Mouse (Mus musculus) kidney, embryonic 16.5 days (tissue): Measurements from ENCODE around the gene Fign. TPM values are rescaled to one million over a fixed set of nuclear protein-coding genes. Genes with fewer than 3 reads are reported as not detected.
A peak's percentile ranks its signal among the peaks of the same experiment; 100 is the strongest.

Source experiments
- ATAC-seq: fragments of 200-750 bp; cut with Nextera tagmentation; 2 replicates; pipeline ENCODE4 v1.8.0; 2017; ENCODE audit warnings: moderate TSS enrichment; ENCODE audit not compliant: low FRiP score, low TSS enrichment
- H3K27ac ChIP-seq: fragments of 300-500 bp; sonication (generic); 2 replicates; pipeline ENCODE4 v1.5.1; 2014; ENCODE audit warnings: low read length
- H3K27me3 ChIP-seq: fragments of 300-500 bp; sonication (generic); 2 replicates; pipeline ENCODE4 v1.6.1; 2014; ENCODE audit warnings: low read length, control low read depth, mixed read lengths; ENCODE audit not compliant: insufficient read depth
- H3K36me3 ChIP-seq: fragments of 300-500 bp; sonication (generic); 2 replicates; pipeline ENCODE4 v1.6.1; 2014; ENCODE audit warnings: low read length, control low read depth, mixed read lengths; ENCODE audit not compliant: insufficient read depth
- H3K4me1 ChIP-seq: fragments of 300-500 bp; sonication (generic); 2 replicates; pipeline ENCODE4 v1.6.1; 2014; ENCODE audit warnings: low read length, control low read depth, mixed read lengths; ENCODE audit not compliant: insufficient read depth
- H3K4me2 ChIP-seq: fragments of 300-500 bp; sonication (generic); replicated peaks from 2 replicates; pipeline ENCODE4 v1.6.1; 2014; ENCODE audit warnings: low read depth, low read length
- H3K4me3 ChIP-seq: fragments of 300-500 bp; sonication (generic); 2 replicates; pipeline ENCODE4 v1.5.1; 2014; ENCODE audit warnings: mild to moderate bottlenecking, low read length
- H3K9ac ChIP-seq: fragments of 300-500 bp; sonication (generic); replicated peaks from 2 replicates; pipeline ENCODE4 v1.6.1; 2014; ENCODE audit warnings: low read length
- H3K9me3 ChIP-seq: fragments of 300-500 bp; sonication (generic); 2 replicates; pipeline ENCODE4 v1.6.1; 2016; ENCODE audit warnings: low read length, control low read depth
- WGBS: fragments of 180-500 bp; shearing (Covaris S2); extraction: QIAGEN DNeasy Blood & Tissue Kit; methylation state at CpG from one replicate; pipeline ENCODE4 v1.1.7; 2014; 5-methylcytosine and 5-hydroxymethylcytosine counted together
- polyA plus RNA-seq: library from polyadenylated mRNA; unstranded; fragments of >200 nt; fragmentation: Nextera tagmentation; extraction: Ambion mirVana; gene quantifications from 2 replicates; pipeline ENCODE4 v1.2.1, GENCODE M21; 2015

The Fign gene
- 8.9 and 9.1 TPM in 2 replicates for polyA plus RNA-seq

GRCm38 (mm10) chr2:64097937-64098617 is at the start of gene Fign:
Gene Fign, minus strand, starts transcription at chr2:64098038.
- H3K9me3 ChIP-seq = no peaks in the 10 kb centered on the region
- peak; percentile 95 for ATAC-seq

GRCm38 (mm10) chr2:64133597-64133996 is 35.8 kb upstream of the Fign start:
- H3K4me1 ChIP-seq = no peaks in the 10 kb centered on the region
- no peaks in the 10 kb centered on the region for H3K27me3 ChIP-seq
- H3K36me3 ChIP-seq = no peaks in the 10 kb centered on the region
- 49% methylated on average over 4 of the region's 4 CpGs for WGBS
- no peak overlapping the region for H3K9ac ChIP-seq
- no peak overlapping the region for H3K27ac ChIP-seq
- no peaks in the 10 kb centered on the region for H3K9me3 ChIP-seq
- no peak overlapping the region for H3K4me2 ChIP-seq
- ATAC-seq = 0 out of 2 replicates have a peak, but pooled peaks have one; percentile 19
- H3K4me3 ChIP-seq = no peak overlapping the region

More at GRCm38 (mm10) chr2:64097937-64098617, at the start of gene Fign:
- H3K9ac ChIP-seq = peak within 1 kb of the TSS; percentile 94
- H3K4me1 ChIP-seq = peaks cover 6% of the 10 kb centered on the region
- under 1% methylated on average over 67 of the region's 85 CpGs for WGBS
- H3K27ac ChIP-seq = peak within 1 kb of the TSS; percentile 98
- H3K4me3 ChIP-seq = peak within 1 kb of the TSS; percentile 83
- H3K4me2 ChIP-seq = peak within 1 kb of the TSS; percentile 88
- no peaks in the 10 kb centered on the region for H3K36me3 ChIP-seq
- no peaks in the 10 kb centered on the region for H3K27me3 ChIP-seq

GRCm38 (mm10) chr2:64120495-64120894 is 22.7 kb upstream of the Fign start:
- ATAC-seq = no peak
- no peak overlapping the region for H3K9ac ChIP-seq
- no peak overlapping the region for H3K4me2 ChIP-seq
- no peaks in the 10 kb centered on the region for H3K36me3 ChIP-seq
- H3K27ac ChIP-seq = no peak overlapping the region
- 0 out of 2 replicates have a peak, but pooled peaks cover 4% of the 10 kb centered on the region for H3K9me3 ChIP-seq
- H3K27me3 ChIP-seq = no peaks in the 10 kb centered on the region
- H3K4me3 ChIP-seq = no peak overlapping the region
- no peaks in the 10 kb centered on the region for H3K4me1 ChIP-seq
- 80% methylated on average over 5 of the region's 5 CpGs for WGBS

GRCm38 (mm10) chr2:64116613-64117012 is 18.8 kb upstream of the Fign start:
- H3K9ac ChIP-seq = no peak overlapping the region
- 0 out of 2 replicates have a peak, but pooled peaks cover 4% of the 10 kb centered on the region for H3K9me3 ChIP-seq
- no peaks in the 10 kb centered on the region for H3K27me3 ChIP-seq
- H3K36me3 ChIP-seq = no peaks in the 10 kb centered on the region
- H3K4me2 ChIP-seq = no peak overlapping the region
- no peak overlapping the region for H3K27ac ChIP-seq
- 81% methylated on average over 7 of the region's 7 CpGs for WGBS
- no peaks in the 10 kb centered on the region for H3K4me1 ChIP-seq
- no peak overlapping the region for H3K4me3 ChIP-seq
- no peak for ATAC-seq

- 84% methylated on average over 3 of the region's 3 CpGs for WGBS
- no peaks in the 10 kb centered on the region for H3K27me3 ChIP-seq
- H3K36me3 ChIP-seq = no peaks in the 10 kb centered on the region
- no peaks in the 10 kb centered on the region for H3K4me1 ChIP-seq
- no peak overlapping the region for H3K9ac ChIP-seq
- no peak overlapping the region for H3K27ac ChIP-seq
- no peak for ATAC-seq
- no peak overlapping the region for H3K4me2 ChIP-seq
- no peaks in the 10 kb centered on the region for H3K9me3 ChIP-seq
- H3K4me3 ChIP-seq = no peak overlapping the region
These were observed 13.3 kb upstream of the Fign start for GRCm38 (mm10) chr2:64111133-64111532.

- Histone ChIP-seq H3K27ac (no peak overlapping the region), H3K9ac (no peak overlapping the region), H3K4me3 (no peak overlapping the region), H3K4me1 (no peaks in the 10 kb centered on the region), H3K36me3 (no peaks in the 10 kb centered on the region), H3K4me2 (no peak overlapping the region), H3K9me3 (no peaks in the 10 kb centered on the region), H3K27me3 (no peaks in the 10 kb centered on the region)
- ATAC-seq = no peak
- 89% methylated on average over 4 of the region's 4 CpGs for WGBS
These were observed 12.0 kb upstream of the Fign start for GRCm38 (mm10) chr2:64109860-64110259.

GRCm38 (mm10) chr2:64108040-64108439 is 10.2 kb upstream of the Fign start:
- H3K4me3 ChIP-seq = no peak overlapping the region
- no peaks in the 10 kb centered on the region for H3K27me3 ChIP-seq
- no peaks in the 10 kb centered on the region for H3K4me1 ChIP-seq
- no peak overlapping the region for H3K4me2 ChIP-seq
- no peak for ATAC-seq
- H3K9me3 ChIP-seq = no peaks in the 10 kb centered on the region
- no peak overlapping the region for H3K27ac ChIP-seq
- WGBS = 83% methylated on average over 8 of the region's 8 CpGs
- no peak overlapping the region for H3K9ac ChIP-seq
- no peaks in the 10 kb centered on the region for H3K36me3 ChIP-seq

GRCm38 (mm10) chr2:64098618-64099320 is 931 bp upstream of the Fign start:
- Histone ChIP-seq H3K9ac (peak overlapping the region; percentile 94), H3K4me3 (peak overlapping the region; percentile 83), H3K36me3 (no peaks in the 10 kb centered on the region), H3K27me3 (no peaks in the 10 kb centered on the region), H3K4me2 (peak overlapping the region; percentile 88), H3K9me3 (no peaks in the 10 kb centered on the region), H3K27ac (peak overlapping the region; percentile 98), H3K4me1 (peaks cover 5% of the 10 kb centered on the region; the same call in 1 of the 2 replicates)
- ATAC-seq = peak; percentile 85
- WGBS = 3% methylated on average over 21 of the region's 21 CpGs

GRCm38 (mm10) chr2:64096721-64097411 is 972 bp downstream of the Fign start:
- Histone ChIP-seq H3K36me3 (no peaks in the 10 kb centered on the region), H3K27ac (peak overlapping the region; percentile 98), H3K9ac (peak overlapping the region; percentile 94), H3K4me1 (peaks cover 11% of the 10 kb centered on the region), H3K4me2 (peak overlapping the region; percentile 88), H3K4me3 (peak overlapping the region; percentile 83), H3K27me3 (no peaks in the 10 kb centered on the region), H3K9me3 (no peaks in the 10 kb centered on the region)
- WGBS = under 1% methylated on average over 12 of the region's 12 CpGs
- ATAC-seq = no peak
